ENCODE assay signal across 9 mouse cellular contexts in the genomic region with DNA sequence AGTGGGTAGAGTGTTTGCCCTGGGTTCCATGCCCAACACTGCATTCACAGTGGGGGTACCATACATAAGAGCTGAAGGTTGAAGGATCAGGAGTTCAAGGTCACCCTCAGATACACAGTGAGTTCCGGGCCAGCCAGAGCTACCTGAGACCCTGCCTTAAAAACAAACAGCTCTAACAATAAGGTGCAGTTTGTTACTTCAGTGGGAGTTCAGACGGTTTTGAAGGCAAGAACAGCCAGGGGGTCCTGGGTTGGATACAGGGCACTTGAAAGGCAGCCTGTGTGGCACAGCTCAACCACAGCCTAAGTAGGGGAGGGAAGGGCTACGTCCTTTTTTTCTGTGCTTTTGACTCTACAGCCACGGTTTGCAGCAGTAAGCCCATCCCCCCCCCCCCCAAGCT. TPM values are rescaled to one million over a fixed set of nuclear protein-coding genes. Genes with fewer than 3 reads are reported as not detected.
DNase-seq lines count a peak whose midpoint lies in the region; ATAC-seq and TF ChIP-seq lines count a peak whose summit lies in the region.
"Had no signal": no experiment of that assay in that cellular context is flagged by ENCODE, and none has a peak within 500 bp of the region (broad histone marks: within the 10 kb centered on the region; RNA-seq: fewer than 3 reads in every experiment).

No protein-coding gene starts in this region.

- peak overlapping the region; percentile 82 for H3K27ac ChIP-seq in kidney, adult 2 months (ENCODE audit: insufficient read depth, low read depth, low read length)
- peak overlapping the region; percentile 29; the same call in 1 of the 2 replicates for H3K27ac ChIP-seq in CH12.LX (ENCODE audit: insufficient read depth, low read depth)
- 0 out of 2 replicates have a peak overlapping the region, but pooled peaks have one; percentile 7 for H3K27ac ChIP-seq in limb, embryonic 15.5 days

- in situ Hi-C loops in CH12.LX (cut with MboI; ENCODE audit: low pct_ligation_motif_present, low pct_unique_long_range_greater_than_20kb, low sequenced_read_pairs), result loop anchor here (5.0 kb wide), 1 partner anchor 56 kb away; no protein-coding TSS in a partner anchor

- H3K79me2 ChIP-seq in CH12.LX (replicated peaks; ENCODE audit: control insufficient read depth, extremely low read depth, insufficient read depth, poor library complexity, severe bottlenecking), result peaks cover 63% of the 10 kb centered on the region

- 33% methylated on average over 4 of the region's 4 CpGs for WGBS in kidney, adult 2 months
- WGBS in limb, embryonic 15.5 days, result 24% methylated on average over 4 of the region's 4 CpGs

- peak overlapping the region; percentile 78 for H3K4me3 ChIP-seq in kidney, adult 2 months (ENCODE audit: insufficient read depth, low read depth, low read length)
- peak overlapping the region; percentile 5 to 87 (median 70) for H3K4me3 ChIP-seq in CH12.LX (replicated peaks in 1 of 3; ENCODE audit: low read depth in 2 of 3, low read length in 2 of 3, poor library complexity in 1 of 3)
- no peak overlapping the region for H3K4me3 ChIP-seq in limb, embryonic 15.5 days

- no peak for TF ChIP-seq RAD21 in CH12.LX (IDR thresholded peaks at IDR 0.05; ENCODE audit: low read depth, low read length)

- no peak for DNase-seq in kidney, adult 2 months
- DNase-seq in kidney, postnatal 10 days, result no peak
- DNase-seq in CH12.LX (ENCODE audit: extremely low read depth), result no peak
- peak; percentile 49 for DNase-seq in ZHBTc4 (ENCODE audit: low read depth, low spot score)
- no peak for DNase-seq in frontal cortex, postnatal 14 days (ENCODE audit: low spot score in 2 of 2)
- no peak for DNase-seq in embryo, embryonic 11 days
- DNase-seq in layer of hippocampus, adult 9-11 months, result no peak

- H3K36me3 ChIP-seq in kidney, adult 2 months (ENCODE audit: control insufficient read depth, insufficient read depth, low read length), result peaks cover 8% of the 10 kb centered on the region
- no peaks in the 10 kb centered on the region for H3K36me3 ChIP-seq in CH12.LX (replicated peaks in 1 of 2; ENCODE audit: control insufficient read depth in 1 of 2, insufficient read depth in 1 of 2, low read length in 1 of 2)
- H3K36me3 ChIP-seq in limb, embryonic 15.5 days, result no peaks in the 10 kb centered on the region

- TF ChIP-seq CTCF in kidney, adult 2 months (conservative IDR thresholded peaks at IDR 0.05; ENCODE audit: insufficient read depth, insufficient read length, low read depth, low read length), result no peak
- no peak for TF ChIP-seq CTCF in CH12.LX (conservative IDR thresholded peaks at IDR 0.05 in 1 of 2, IDR thresholded peaks at IDR 0.05 in 1 of 2; ENCODE audit: low read depth in 2 of 2, low read length in 2 of 2)

- H3K4me2 ChIP-seq in CH12.LX (ENCODE audit: insufficient read depth, low read depth, poor library complexity, severe bottlenecking), result peak overlapping the region; percentile 89
- H3K4me2 ChIP-seq in limb, embryonic 15.5 days, result no peak overlapping the region

- TF ChIP-seq EP300 in CH12.LX (IDR thresholded peaks at IDR 0.05; ENCODE audit: low read length), result no peak

- ATAC-seq in limb, embryonic 15.5 days (ENCODE audit: insufficient number of reproducible peaks, low FRiP score, low TSS enrichment, low read depth), result no peak
- ATAC-seq: Patski had no signal

- no peaks in the 10 kb centered on the region for H3K9me3 ChIP-seq in CH12.LX (replicated peaks; ENCODE audit: low read length)
- no peaks in the 10 kb centered on the region for H3K9me3 ChIP-seq in limb, embryonic 15.5 days

- dilution Hi-C loops in CH12.LX (cut with MboI; ENCODE audit: extremely low pct_ligation_motif_present, extremely low pct_unique_long_range_greater_than_20kb, low sequenced_read_pairs), result no loop called here

- no peak for TF ChIP-seq POLR2A in kidney, adult 2 months (IDR thresholded peaks at IDR 0.05; ENCODE audit: low read depth, low read length)
- TF ChIP-seq POLR2A in CH12.LX (IDR thresholded peaks at IDR 0.05; ENCODE audit: low read depth, low read length), result no peak

- peaks cover 11% of the 10 kb centered on the region; the same call in 1 of the 2 replicates for H3K4me1 ChIP-seq in kidney, adult 2 months (ENCODE audit: control insufficient read depth, insufficient read depth, low read length)
- peaks cover 7 to 51% of the 10 kb centered on the region in 2 experiments for H3K4me1 ChIP-seq in CH12.LX (ENCODE audit: control insufficient read depth in 1 of 2, insufficient read depth in 2 of 2)
- H3K4me1 ChIP-seq in limb, embryonic 15.5 days, result peaks cover 37% of the 10 kb centered on the region

- peak overlapping the region; percentile 32; the same call in 1 of the 2 replicates for H3K9ac ChIP-seq in CH12.LX (ENCODE audit: insufficient read depth, low read depth)
- H3K9ac ChIP-seq in limb, embryonic 15.5 days, result no peak overlapping the region

- no peaks in the 10 kb centered on the region for H3K27me3 ChIP-seq in kidney, adult 2 months (replicated peaks; ENCODE audit: control insufficient read depth, insufficient read depth, low read length)
- no peaks in the 10 kb centered on the region for H3K27me3 ChIP-seq in CH12.LX (replicated peaks)
- H3K27me3 ChIP-seq in limb, embryonic 15.5 days, result no peaks in the 10 kb centered on the region
- H3K27me3 ChIP-seq: Patski had no signal

TF ChIP-seq in CH12.LX, 34 proteins besides CTCF, POLR2A, EP300 and RAD21:
- no peak for TF ChIP-seq MAX (IDR thresholded peaks at IDR 0.05; ENCODE audit: low read length)
- TF ChIP-seq MEF2A (IDR thresholded peaks at IDR 0.05; ENCODE audit: borderline replicate concordance, low read depth, low read length), result no peak
- TF ChIP-seq ZC3H11A (IDR thresholded peaks at IDR 0.05; ENCODE audit: low read depth, low read length), result no peak
- TF ChIP-seq SIN3A (IDR thresholded peaks at IDR 0.05; ENCODE audit: low read length), result no peak
- TF ChIP-seq ZMIZ1 (IDR thresholded peaks at IDR 0.05; ENCODE audit: low read depth, low read length), result no peak
- TF ChIP-seq CHD2 (IDR thresholded peaks at IDR 0.05; ENCODE audit: low read length), result no peak
- no peak for TF ChIP-seq TCF12 (IDR thresholded peaks at IDR 0.05; ENCODE audit: low read depth, low read length)
- no peak for TF ChIP-seq BHLHE40 (IDR thresholded peaks at IDR 0.05; ENCODE audit: low read depth, low read length)
- TF ChIP-seq JUN (IDR thresholded peaks at IDR 0.05; ENCODE audit: insufficient read depth, low read depth, low read length), result no peak
- no peak for TF ChIP-seq MAZ (IDR thresholded peaks at IDR 0.05; ENCODE audit: low read depth, low read length)
- TF ChIP-seq JUND (conservative IDR thresholded peaks at IDR 0.05; ENCODE audit: low read depth, low read length), result no peak
- no peak for TF ChIP-seq HCFC1 (IDR thresholded peaks at IDR 0.05; ENCODE audit: low read depth, low read length)
- no peak for TF ChIP-seq KAT2A (IDR thresholded peaks at IDR 0.05; ENCODE audit: insufficient replicate concordance, low read length)
- no peak for TF ChIP-seq SMC3 (IDR thresholded peaks at IDR 0.05; ENCODE audit: low read depth, low read length)
- TF ChIP-seq E2F4 (IDR thresholded peaks at IDR 0.05; ENCODE audit: insufficient replicate concordance, low read depth, low read length), result no peak
- no peak for TF ChIP-seq IRF4 (IDR thresholded peaks at IDR 0.05; ENCODE audit: low read depth, low read length)
- no peak for TF ChIP-seq GABPA (IDR thresholded peaks at IDR 0.05; ENCODE audit: insufficient replicate concordance, low read depth, low read length)
- no peak for TF ChIP-seq RCOR1 (conservative IDR thresholded peaks at IDR 0.05; ENCODE audit: low read depth, low read length)
- no peak for TF ChIP-seq MXI1 (IDR thresholded peaks at IDR 0.05; ENCODE audit: low read depth, low read length)

RNA-seq across cellular contexts. Expression of gene Kcnk5, which starts 3.0 kb away (rescaled TPM):
- 32.0 and 34.2 TPM in 2 replicates for polyA plus RNA-seq in kidney, adult 2 months (2012; rRNA removed)
- total RNA-seq in CH12.LX (2012; rRNA removed) (11.7 and 12.3 TPM in 2 replicates), CH12.LX (2014; rRNA removed) (8.7 and 9.0 TPM in 2 replicates)
- polyA plus RNA-seq in CH12.LX (2012; ENCODE audit: insufficient read length, low read depth), result 12.5 and 14.1 TPM in 2 replicates
- 4.5 and 4.7 TPM in 2 replicates for polyA plus RNA-seq in limb, embryonic 15.5 days (2015; fragmentation: Nextera tagmentation; extraction: Ambion mirVana)

RNA-seq across cellular contexts. Expression of gene Saysd1, which starts 40.3 kb away (rescaled TPM):
- 10.8 and 11.4 TPM in 2 replicates for polyA plus RNA-seq in kidney, adult 2 months (2012; rRNA removed)
- total RNA-seq in CH12.LX (2012; rRNA removed), result 5.9 and 6.0 TPM in 2 replicates
- total RNA-seq in CH12.LX (2014; rRNA removed), result 6.3 and 6.6 TPM in 2 replicates
- polyA plus RNA-seq in CH12.LX (2012; ENCODE audit: insufficient read length, low read depth), result 5.3 and 5.5 TPM in 2 replicates
- polyA plus RNA-seq in limb, embryonic 15.5 days (2015; fragmentation: Nextera tagmentation; extraction: Ambion mirVana), result 13.4 and 14.1 TPM in 2 replicates

Comparison
In these comparisons a context has a peak if more than half of its experiments do, and no peak if none do; other contexts are left out.
1. H3K27ac ChIP-seq: peak in every context shown above with its lines; median percentile 82 in kidney, adult 2 months; 29 in CH12.LX; 7 in limb, embryonic 15.5 days.